Comparison of ENCODE assay signal across 10 mouse cellular contexts in genomic region chr9:37460961-37461340, GRCm38 (mm10). TPM values are rescaled to one million over a fixed set of nuclear protein-coding genes. Genes with fewer than 3 reads are reported as not detected.
A peak's percentile ranks its signal among the peaks of the same experiment; 100 is the strongest.
DNase-seq lines count a peak whose midpoint lies in the region; ATAC-seq and TF ChIP-seq lines count a peak whose summit lies in the region.
"Had no signal": no experiment of that assay in that cellular context is flagged by ENCODE, and none has a peak within 500 bp of the region (broad histone marks: within the 10 kb centered on the region; RNA-seq: fewer than 3 reads in every experiment).

No protein-coding gene starts in this region.

- no peak for ATAC-seq in hindbrain, embryonic 11.5 days (ENCODE audit: low FRiP score)
- no peak for ATAC-seq in midbrain, embryonic 12.5 days (ENCODE audit: low FRiP score, low read depth)
- ATAC-seq in monocyte, adult 5-6 weeks (replicated peaks; ENCODE audit: insufficient number of reproducible peaks, low FRiP score, low TSS enrichment, poor library complexity, severe bottlenecking), result no peak

- H3K27me3 ChIP-seq in kidney, adult 2 months (replicated peaks; ENCODE audit: control insufficient read depth, insufficient read depth, low read length), result peaks cover 1% of the 10 kb centered on the region; the same call in 1 of the 2 replicates
- H3K27me3 ChIP-seq in hindbrain, embryonic 11.5 days (ENCODE audit: control insufficient read depth, insufficient read depth, low read length), result peaks cover 64% of the 10 kb centered on the region
- peaks cover 80% of the 10 kb centered on the region for H3K27me3 ChIP-seq in midbrain, embryonic 12.5 days

- H3K4me1 ChIP-seq in kidney, adult 2 months (ENCODE audit: control insufficient read depth, insufficient read depth, low read length), result 0 out of 2 replicates have a peak, but pooled peaks cover 3% of the 10 kb centered on the region
- H3K4me1 ChIP-seq in cortical plate, adult 2 months (ENCODE audit: control insufficient read depth, insufficient read depth, low read length), result peaks cover 4% of the 10 kb centered on the region; the same call in 1 of the 2 replicates
- no peaks in the 10 kb centered on the region; the same call in 1 of the 2 replicates for H3K4me1 ChIP-seq in hindbrain, embryonic 11.5 days (replicated peaks; ENCODE audit: control insufficient read depth, insufficient read depth, low read length)
- H3K4me1 ChIP-seq in midbrain, embryonic 12.5 days, result peaks cover 47% of the 10 kb centered on the region

- no peak for TF ChIP-seq CTCF in kidney, adult 2 months (conservative IDR thresholded peaks at IDR 0.05; ENCODE audit: insufficient read depth, insufficient read length, low read depth, low read length)
- no peak for TF ChIP-seq CTCF in cortical plate, adult 2 months (IDR thresholded peaks at IDR 0.05; ENCODE audit: extremely low read depth, insufficient read depth, low read length)

- H3K4me3 ChIP-seq in kidney, adult 2 months (ENCODE audit: insufficient read depth, low read depth, low read length), result peak overlapping the region; percentile 27; the same call in 1 of the 2 replicates
- peak overlapping the region; percentile 47; the same call in 1 of the 2 replicates for H3K4me3 ChIP-seq in cortical plate, adult 2 months (ENCODE audit: insufficient read depth, low read length)
- no peak overlapping the region; the same call in 1 of the 2 replicates for H3K4me3 ChIP-seq in hindbrain, embryonic 11.5 days (ENCODE audit: low read depth, low read length)
- H3K4me3 ChIP-seq in midbrain, embryonic 12.5 days, result peak overlapping the region; percentile 55

- H3K36me3 ChIP-seq in kidney, adult 2 months (ENCODE audit: control insufficient read depth, insufficient read depth, low read length), result no peaks in the 10 kb centered on the region
- no peaks in the 10 kb centered on the region for H3K36me3 ChIP-seq in hindbrain, embryonic 11.5 days (ENCODE audit: control insufficient read depth, insufficient read depth, low read length)
- H3K36me3 ChIP-seq in midbrain, embryonic 12.5 days, result no peaks in the 10 kb centered on the region

- no peak for DNase-seq in kidney, adult 2 months
- DNase-seq in kidney, postnatal 14 days, result no peak
- DNase-seq in hindbrain, embryonic 11.5 days (ENCODE audit: low spot score), result no peak
- DNase-seq in Muller cell, postnatal 12 days (ENCODE audit: inconsistent ontology term), result no peak
- DNase-seq in testis, postnatal 14 days (ENCODE audit: low spot score), result no peak

- no peak overlapping the region for H3K27ac ChIP-seq in kidney, adult 2 months (ENCODE audit: insufficient read depth, low read depth, low read length)
- 0 out of 2 replicates have a peak overlapping the region, but pooled peaks have one; percentile 83 for H3K27ac ChIP-seq in cortical plate, adult 2 months (ENCODE audit: insufficient read depth, low read length)
- H3K27ac ChIP-seq in hindbrain, embryonic 11.5 days (ENCODE audit: low read depth, low read length), result peak overlapping the region; percentile 94; the same call in 1 of the 2 replicates
- no peak overlapping the region for H3K27ac ChIP-seq in midbrain, embryonic 12.5 days (replicated peaks)

- no peaks in the 10 kb centered on the region for H3K9me3 ChIP-seq in hindbrain, embryonic 11.5 days (ENCODE audit: control insufficient read depth, low read length)
- H3K9me3 ChIP-seq in midbrain, embryonic 12.5 days, result no peaks in the 10 kb centered on the region

- peak overlapping the region; percentile 77; the same call in 1 of the 2 replicates for H3K4me2 ChIP-seq in hindbrain, embryonic 11.5 days (replicated peaks; ENCODE audit: low read depth, low read length)
- H3K4me2 ChIP-seq in midbrain, embryonic 12.5 days (replicated peaks), result peak overlapping the region; percentile 91

- no peak overlapping the region for H3K9ac ChIP-seq in hindbrain, embryonic 11.5 days (ENCODE audit: low read depth, low read length)
- peak overlapping the region; percentile 63; the same call in 1 of the 2 replicates for H3K9ac ChIP-seq in midbrain, embryonic 12.5 days (replicated peaks)

- no peak for TF ChIP-seq POLR2A in kidney, adult 2 months (IDR thresholded peaks at IDR 0.05; ENCODE audit: low read depth, low read length)
- no peak for TF ChIP-seq POLR2A in cortical plate, adult 2 months (IDR thresholded peaks at IDR 0.05; ENCODE audit: extremely low read depth, insufficient read depth, low read length)

- 14% methylated on average over 5 of the region's 5 CpGs for WGBS in kidney, adult 2 months
- WGBS in hindbrain, embryonic 11.5 days, result 7% methylated on average over 5 of the region's 5 CpGs
- WGBS in midbrain, embryonic 12.5 days, result 5% methylated on average over 5 of the region's 5 CpGs

RNA-seq across cellular contexts. Expression of gene Robo3, which starts 27.9 kb away (rescaled TPM):
- 14.4 and 18.7 TPM in 2 replicates for polyA plus RNA-seq in kidney, adult 2 months (2012; rRNA removed)
- 66.5 and 71.0 TPM in 2 replicates for polyA plus RNA-seq in cortical plate, adult 2 months (2012; rRNA removed)
- 120 TPM in 2 replicates for polyA plus RNA-seq in hindbrain, embryonic 11.5 days (2014; fragmentation: Nextera tagmentation; extraction: Ambion mirVana)
- 52.2 and 65.0 TPM in 2 replicates for polyA plus RNA-seq in midbrain, embryonic 12.5 days (2016; fragmentation: Nextera tagmentation; extraction: Ambion mirVana)
- total RNA-seq in monocyte, adult 5-6 weeks (2017), result not detected in 3 replicates
- total RNA-seq: liver, adult 2 months; MEL had no signal

RNA-seq across cellular contexts. Expression of gene Msantd2, which starts 28.2 kb away (rescaled TPM):
- polyA plus RNA-seq in kidney, adult 2 months (2012; rRNA removed), result 12.1 and 15.7 TPM in 2 replicates
- polyA plus RNA-seq in cortical plate, adult 2 months (2012; rRNA removed), result 35.4 and 36.7 TPM in 2 replicates
- 41.1 and 42.3 TPM in 2 replicates for polyA plus RNA-seq in hindbrain, embryonic 11.5 days (2014; fragmentation: Nextera tagmentation; extraction: Ambion mirVana)
- 45.7 and 53.3 TPM in 2 replicates for polyA plus RNA-seq in midbrain, embryonic 12.5 days (2016; fragmentation: Nextera tagmentation; extraction: Ambion mirVana)
- 20.9 to 44.1 TPM (median 28.5 TPM) in 3 replicates for total RNA-seq in monocyte, adult 5-6 weeks (2017)

RNA-seq across cellular contexts. Expression of gene Robo4, which starts 59.3 kb away (rescaled TPM):
- polyA plus RNA-seq in kidney, adult 2 months (2012; rRNA removed), result 25.4 and 27.6 TPM in 2 replicates
- 6.4 and 6.9 TPM in 2 replicates for polyA plus RNA-seq in cortical plate, adult 2 months (2012; rRNA removed)
- 5.5 and 6.8 TPM in 2 replicates for polyA plus RNA-seq in hindbrain, embryonic 11.5 days (2014; fragmentation: Nextera tagmentation; extraction: Ambion mirVana)
- 6.1 and 6.2 TPM in 2 replicates for polyA plus RNA-seq in midbrain, embryonic 12.5 days (2016; fragmentation: Nextera tagmentation; extraction: Ambion mirVana)
- total RNA-seq in monocyte, adult 5-6 weeks (2017), result not detected in 3 replicates
- total RNA-seq: MEL had no signal

Comparison
In these comparisons a context has a peak if more than half of its experiments do, and no peak if none do; other contexts are left out.
1. H3K27ac ChIP-seq: peak in cortical plate, adult 2 months (single experiment) and hindbrain, embryonic 11.5 days (single experiment); none in kidney, adult 2 months (single experiment) and midbrain, embryonic 12.5 days (single experiment).